Mouse (Mus musculus): ENCODE measurements around the gene Olfr506. TPM values are rescaled to one million over a fixed set of nuclear protein-coding genes. Genes with fewer than 3 reads are reported as not detected.
"Not testable (repeated sequence)": the region's sequence is repeated elsewhere in the genome, so short reads cannot be mapped to it uniquely, and the experiment has no call there.

Olfr506 gene
- polyA plus RNA-seq (2015; fragmentation: Nextera tagmentation; extraction: Ambion mirVana), result not detected in 2 replicates

DNA sequence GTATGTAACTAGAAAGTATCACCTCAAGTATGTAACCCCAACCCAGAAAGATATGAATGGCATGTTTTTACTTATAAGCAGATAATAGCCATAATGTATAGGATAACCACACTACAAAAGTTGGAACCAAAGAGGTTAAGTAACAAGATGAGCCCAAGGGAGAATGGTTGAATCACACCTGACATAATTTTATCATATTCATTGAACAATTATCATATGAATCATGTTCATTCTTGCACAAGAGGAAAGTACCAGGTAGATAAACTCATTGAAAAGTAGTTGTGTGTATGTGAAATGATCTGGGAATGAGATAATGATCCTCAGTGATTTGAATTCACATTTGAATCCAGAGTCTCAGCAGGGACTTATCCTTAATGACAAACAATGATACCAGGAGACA, at the start of gene Olfr506:
Gene Olfr506 (plus strand): TSS at position 301 of the 400 bp plus-strand sequence.
- Histone ChIP-seq H3K9me3 (ENCODE audit: control insufficient read depth) (no peaks in the 10 kb centered on the region), H3K4me3 (ENCODE audit: low read depth, low read length) (no peak within 1 kb of the TSS), H3K27ac (ENCODE audit: low read depth, low read length) (no peak within 1 kb of the TSS), H3K4me1 (replicated peaks; ENCODE audit: control insufficient read depth, insufficient read depth, low read length) (no peaks in the 10 kb centered on the region), H3K4me2 (replicated peaks; ENCODE audit: low read depth) (no peak within 1 kb of the TSS), H3K27me3 (replicated peaks; ENCODE audit: control insufficient read depth, insufficient read depth, low read length) (no peaks in the 10 kb centered on the region), H3K9ac (ENCODE audit: low read depth, low read length) (no peak within 1 kb of the TSS), H3K36me3 (ENCODE audit: control insufficient read depth, insufficient read depth) (no peaks in the 10 kb centered on the region)
- no peak for ATAC-seq
- TF ChIP-seq CTCF (IDR thresholded peaks at IDR 0.05; ENCODE audit: low read depth), result no peak

DNA sequence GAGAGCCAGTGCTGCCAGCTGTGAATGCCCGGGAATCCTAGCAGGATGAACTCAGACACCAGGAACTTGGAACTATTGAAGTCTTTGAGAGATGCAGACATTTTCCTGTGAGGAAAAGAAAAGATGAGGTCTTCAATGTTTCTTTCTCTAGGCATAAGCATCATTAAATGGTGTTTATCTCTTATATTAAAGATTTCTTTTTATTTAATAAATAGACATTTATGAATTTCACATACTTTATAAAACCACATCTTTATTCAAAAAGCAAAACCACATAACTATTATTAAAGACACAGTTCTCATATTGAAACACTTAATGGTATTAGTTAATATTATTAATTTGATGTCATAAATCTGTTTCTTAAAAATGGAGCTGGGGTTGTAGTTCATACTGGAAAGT, 44.9 kb upstream of the Olfr506 start, which contains the start of gene Olfr504:
Gene Olfr504 (minus strand): TSS at position 101 of the 400 bp plus-strand sequence.
- Histone ChIP-seq H3K36me3 (ENCODE audit: control insufficient read depth, insufficient read depth) (no peaks in the 10 kb centered on the region), H3K4me3 (ENCODE audit: low read depth, low read length) (no peak within 1 kb of the TSS), H3K9ac (ENCODE audit: low read depth, low read length) (no peak within 1 kb of the TSS), H3K4me2 (replicated peaks; ENCODE audit: low read depth) (no peak within 1 kb of the TSS), H3K9me3 (ENCODE audit: control insufficient read depth) (no peaks in the 10 kb centered on the region), H3K27me3 (replicated peaks; ENCODE audit: control insufficient read depth, insufficient read depth, low read length) (no peaks in the 10 kb centered on the region), H3K4me1 (replicated peaks; ENCODE audit: control insufficient read depth, insufficient read depth, low read length) (no peaks in the 10 kb centered on the region), H3K27ac (ENCODE audit: low read depth, low read length) (no peak within 1 kb of the TSS)
- no peak for TF ChIP-seq CTCF (IDR thresholded peaks at IDR 0.05; ENCODE audit: low read depth)
- no peak for ATAC-seq
- 89% methylated on average over 1 of the region's 1 CpGs for WGBS

DNA sequence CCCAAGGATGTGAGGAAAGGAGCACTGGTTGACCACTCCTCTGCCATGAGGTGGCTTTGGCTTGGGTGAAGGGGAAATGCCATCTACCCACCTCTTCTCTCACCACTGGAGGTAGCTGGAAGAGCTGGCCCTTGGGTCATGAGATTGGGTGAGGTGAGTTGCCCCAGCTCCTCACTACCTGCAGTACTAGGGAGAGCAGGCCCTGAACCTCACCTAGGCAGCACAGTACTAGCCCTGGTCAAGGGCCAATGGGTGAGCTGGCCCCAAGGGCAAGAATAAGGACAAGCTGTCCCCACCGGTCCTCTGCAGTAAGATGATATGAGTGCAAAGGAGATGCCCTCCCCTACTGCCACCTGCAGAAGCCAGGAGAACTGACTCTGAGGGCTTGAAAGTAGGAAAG, 20.8 kb upstream of the Olfr506 start:
- TF ChIP-seq CTCF (IDR thresholded peaks at IDR 0.05; ENCODE audit: low read depth), result no peak
- no peaks in the 10 kb centered on the region for H3K4me1 ChIP-seq (replicated peaks; ENCODE audit: control insufficient read depth, insufficient read depth, low read length)
- 91% methylated on average over 1 of the region's 1 CpGs for WGBS
- no peak overlapping the region for H3K27ac ChIP-seq (ENCODE audit: low read depth, low read length)
- no peak overlapping the region for H3K4me3 ChIP-seq (ENCODE audit: low read depth, low read length)
- H3K27me3 ChIP-seq (replicated peaks; ENCODE audit: control insufficient read depth, insufficient read depth, low read length), result no peaks in the 10 kb centered on the region
- H3K4me2 ChIP-seq (replicated peaks; ENCODE audit: low read depth), result no peak overlapping the region
- H3K36me3 ChIP-seq (ENCODE audit: control insufficient read depth, insufficient read depth), result no peaks in the 10 kb centered on the region
- no peak for ATAC-seq
- no peaks in the 10 kb centered on the region for H3K9me3 ChIP-seq (ENCODE audit: control insufficient read depth)
- no peak overlapping the region for H3K9ac ChIP-seq (ENCODE audit: low read depth, low read length)

DNA sequence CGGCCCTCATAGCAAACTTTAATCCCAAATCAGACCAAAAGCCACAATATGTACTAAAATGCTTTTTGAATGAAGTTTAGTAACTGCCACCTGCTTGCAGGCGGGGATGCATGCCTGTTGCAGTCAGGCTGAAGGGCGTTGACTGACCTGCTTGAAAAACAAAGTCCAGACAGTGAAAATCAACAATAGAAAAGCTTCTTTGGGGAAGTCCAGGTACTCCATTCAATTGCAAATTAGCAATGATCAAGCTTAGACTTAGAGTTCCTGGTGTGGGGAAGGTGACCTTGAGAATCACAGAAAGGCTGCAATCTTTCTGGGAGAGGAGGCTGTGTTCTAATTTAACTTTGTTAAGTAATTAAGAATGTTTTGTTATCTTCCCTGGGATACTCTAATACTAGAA, 8.7 kb upstream of the Olfr506 start:
- H3K4me1 ChIP-seq (replicated peaks; ENCODE audit: control insufficient read depth, insufficient read depth, low read length); ATAC-seq; H3K4me3 ChIP-seq (ENCODE audit: low read depth, low read length); H3K9ac ChIP-seq (ENCODE audit: low read depth, low read length); H3K4me2 ChIP-seq (replicated peaks; ENCODE audit: low read depth); H3K27me3 ChIP-seq (replicated peaks; ENCODE audit: control insufficient read depth, insufficient read depth, low read length); H3K9me3 ChIP-seq (ENCODE audit: control insufficient read depth); H3K36me3 ChIP-seq (ENCODE audit: control insufficient read depth, insufficient read depth); H3K27ac ChIP-seq (ENCODE audit: low read depth, low read length): not testable (repeated sequence)
- WGBS, result 64% methylated on average over 3 of the region's 3 CpGs

DNA sequence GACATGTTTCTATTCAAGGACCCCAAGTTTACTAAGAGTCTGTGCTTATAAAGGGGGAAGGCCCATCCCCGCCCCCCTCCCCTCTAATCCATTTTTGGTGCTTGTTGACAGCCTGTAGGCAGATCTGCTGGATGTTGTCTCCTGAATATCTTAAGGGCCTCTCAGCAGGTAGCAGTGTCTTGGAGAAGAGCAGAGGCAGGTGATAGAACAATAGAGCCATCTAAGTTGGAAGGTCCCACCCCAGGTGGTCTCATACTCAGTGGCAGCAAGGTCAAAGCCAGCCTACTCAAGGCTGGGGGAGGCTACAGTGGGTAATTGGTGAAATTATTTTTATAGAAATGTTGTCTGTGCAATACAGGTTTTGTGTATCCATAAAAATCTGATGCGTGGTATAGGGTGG, 3.5 kb downstream of the Olfr506 start:
- no peak for TF ChIP-seq CTCF (IDR thresholded peaks at IDR 0.05; ENCODE audit: low read depth)
- Histone ChIP-seq H3K27ac (ENCODE audit: low read depth, low read length) (no peak overlapping the region), H3K4me2 (replicated peaks; ENCODE audit: low read depth) (no peak overlapping the region), H3K4me3 (ENCODE audit: low read depth, low read length) (no peak overlapping the region), H3K27me3 (replicated peaks; ENCODE audit: control insufficient read depth, insufficient read depth, low read length) (no peaks in the 10 kb centered on the region), H3K4me1 (replicated peaks; ENCODE audit: control insufficient read depth, insufficient read depth, low read length) (no peaks in the 10 kb centered on the region), H3K36me3 (ENCODE audit: control insufficient read depth, insufficient read depth) (no peaks in the 10 kb centered on the region), H3K9me3 (ENCODE audit: control insufficient read depth) (no peaks in the 10 kb centered on the region), H3K9ac (ENCODE audit: low read depth, low read length) (no peak overlapping the region)
- 87% methylated on average over 2 of the region's 2 CpGs for WGBS
- no peak for ATAC-seq

DNA sequence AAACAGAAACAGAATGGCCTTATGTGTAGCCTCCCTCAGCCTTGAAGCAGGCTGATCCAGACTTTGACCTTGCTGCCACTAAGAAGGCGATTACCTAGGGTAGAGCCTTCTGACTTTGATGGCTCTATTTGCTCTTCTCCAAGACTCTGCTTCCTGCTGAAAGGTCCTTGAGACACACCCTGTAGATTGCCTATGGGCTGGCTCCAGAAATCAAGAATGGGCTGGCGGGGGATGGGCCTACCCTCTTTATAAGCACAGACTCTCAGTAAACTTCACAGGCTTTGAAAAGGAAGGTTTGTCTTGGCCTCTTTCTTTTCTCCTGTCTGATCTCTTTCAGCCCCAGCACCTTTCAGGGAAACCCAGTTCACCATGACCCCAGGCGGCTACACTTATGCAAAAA, 6.2 kb downstream of the Olfr506 start:
- H3K36me3 ChIP-seq (ENCODE audit: control insufficient read depth, insufficient read depth); H3K9me3 ChIP-seq (ENCODE audit: control insufficient read depth); H3K4me1 ChIP-seq (replicated peaks; ENCODE audit: control insufficient read depth, insufficient read depth, low read length); H3K9ac ChIP-seq (ENCODE audit: low read depth, low read length); H3K27ac ChIP-seq (ENCODE audit: low read depth, low read length); H3K4me3 ChIP-seq (ENCODE audit: low read depth, low read length); H3K4me2 ChIP-seq (replicated peaks; ENCODE audit: low read depth); H3K27me3 ChIP-seq (replicated peaks; ENCODE audit: control insufficient read depth, insufficient read depth, low read length): not testable (repeated sequence)
- peak; percentile 95 for ATAC-seq
- WGBS, result 27% methylated on average over 3 of the region's 3 CpGs

DNA sequence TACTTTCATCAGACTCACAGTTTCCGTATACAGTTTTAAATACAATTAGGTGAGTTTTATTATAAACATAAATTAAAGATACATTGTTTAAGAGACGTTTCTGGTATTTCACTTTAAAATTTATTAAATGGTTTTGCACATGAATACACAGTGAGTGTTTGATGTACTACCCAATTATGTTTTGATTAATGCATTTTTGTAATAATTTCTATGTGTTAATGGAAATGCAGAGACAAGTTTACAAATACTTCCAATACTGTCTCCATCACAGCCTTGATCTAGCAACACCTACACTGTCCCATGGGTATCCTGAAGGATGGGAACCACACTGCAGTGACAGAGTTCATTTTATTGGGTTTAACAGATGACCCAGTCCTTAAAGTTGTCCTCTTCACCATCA, 10.9 kb downstream of the Olfr506 start, which contains the start of gene Olfr507:
Gene Olfr507 (plus strand): TSS at position 301 of the 400 bp plus-strand sequence.
- H3K4me2 ChIP-seq (replicated peaks; ENCODE audit: low read depth), result no peak within 1 kb of the TSS
- 72% methylated on average over 2 of the region's 2 CpGs for WGBS
- no peak for ATAC-seq
- no peaks in the 10 kb centered on the region for H3K36me3 ChIP-seq (ENCODE audit: control insufficient read depth, insufficient read depth)
- H3K27ac ChIP-seq (ENCODE audit: low read depth, low read length), result no peak within 1 kb of the TSS
- no peak within 1 kb of the TSS for H3K4me3 ChIP-seq (ENCODE audit: low read depth, low read length)
- TF ChIP-seq CTCF (IDR thresholded peaks at IDR 0.05; ENCODE audit: low read depth), result no peak
- no peaks in the 10 kb centered on the region for H3K4me1 ChIP-seq (replicated peaks; ENCODE audit: control insufficient read depth, insufficient read depth, low read length)
- H3K9ac ChIP-seq (ENCODE audit: low read depth, low read length), result no peak within 1 kb of the TSS
- H3K27me3 ChIP-seq (replicated peaks; ENCODE audit: control insufficient read depth, insufficient read depth, low read length), result no peaks in the 10 kb centered on the region
- H3K9me3 ChIP-seq (ENCODE audit: control insufficient read depth), result no peaks in the 10 kb centered on the region
